ENCODE assay signal across 18 mouse cellular contexts in the genomic region with DNA sequence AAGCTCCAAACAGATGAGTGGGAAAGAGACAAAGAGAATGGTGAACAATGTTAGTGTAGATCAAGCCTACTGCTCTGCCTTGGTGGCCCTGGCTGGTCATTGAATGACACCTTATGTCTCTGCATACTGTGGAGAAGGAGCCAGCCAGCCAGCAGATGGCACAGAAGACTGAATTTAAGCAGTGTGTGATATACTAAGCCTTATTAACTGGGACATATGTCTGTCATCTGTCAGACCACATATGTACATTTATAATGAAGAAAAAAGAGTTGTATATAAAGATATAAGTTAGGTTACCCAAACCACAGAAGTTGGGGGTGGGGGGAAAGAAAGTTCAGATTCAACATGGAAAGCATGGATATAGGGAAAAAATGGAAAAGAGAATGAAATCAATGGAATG.
"Had no signal": no experiment of that assay in that cellular context is flagged by ENCODE, and none has a peak within 500 bp of the region (broad histone marks: within the 10 kb centered on the region; RNA-seq: fewer than 3 reads in every experiment).

No protein-coding gene starts in this region.

- H3K36me3 ChIP-seq: liver, embryonic 15.5 days; lung, embryonic 15.5 days; midbrain, embryonic 13.5 days; midbrain, embryonic 15.5 days; neural tube, embryonic 12.5 days had no signal

- H3K4me2 ChIP-seq: liver, embryonic 15.5 days; lung, embryonic 15.5 days; midbrain, embryonic 13.5 days; midbrain, embryonic 15.5 days; neural tube, embryonic 12.5 days had no signal

- H3K4me3 ChIP-seq: liver, embryonic 15.5 days; lung, embryonic 15.5 days; megakaryocyte, embryonic 14.5 days; midbrain, embryonic 13.5 days; midbrain, embryonic 15.5 days; neural tube, embryonic 12.5 days had no signal

- H3K27me3 ChIP-seq: liver, embryonic 15.5 days; lung, embryonic 15.5 days; megakaryocyte, embryonic 14.5 days; midbrain, embryonic 13.5 days; midbrain, embryonic 15.5 days; neural tube, embryonic 12.5 days had no signal

- H3K4me1 ChIP-seq: liver, embryonic 15.5 days; lung, embryonic 15.5 days; megakaryocyte, embryonic 14.5 days; midbrain, embryonic 13.5 days; midbrain, embryonic 15.5 days; neural tube, embryonic 12.5 days had no signal

- H3K9me3 ChIP-seq: liver, embryonic 15.5 days; lung, embryonic 15.5 days; midbrain, embryonic 13.5 days; midbrain, embryonic 15.5 days; neural tube, embryonic 12.5 days had no signal

- DNase-seq: liver, postnatal 0 days; lung, adult 2 months; lung, postnatal 14 days; lung, postnatal 36 days; right cerebral cortex, postnatal 14 days; right cerebral cortex, postnatal 4 days; spleen, adult 18-20 months; thymus, adult 18-20 months; thymus, postnatal 14 days; thymus, postnatal 36 days had no signal

- H3K9ac ChIP-seq: liver, embryonic 15.5 days; liver, postnatal 0 days; lung, embryonic 15.5 days; midbrain, embryonic 13.5 days; midbrain, embryonic 15.5 days; neural tube, embryonic 12.5 days had no signal

- ATAC-seq: liver, postnatal 0 days; lung, postnatal 0 days; midbrain, embryonic 13.5 days; midbrain, embryonic 15.5 days had no signal

- H3K27ac ChIP-seq: liver, embryonic 15.5 days; lung, embryonic 15.5 days; macrophage; midbrain, embryonic 13.5 days; midbrain, embryonic 15.5 days; neural tube, embryonic 12.5 days had no signal
